19 mouse cellular contexts compared by ENCODE assay signal in the genomic region with DNA sequence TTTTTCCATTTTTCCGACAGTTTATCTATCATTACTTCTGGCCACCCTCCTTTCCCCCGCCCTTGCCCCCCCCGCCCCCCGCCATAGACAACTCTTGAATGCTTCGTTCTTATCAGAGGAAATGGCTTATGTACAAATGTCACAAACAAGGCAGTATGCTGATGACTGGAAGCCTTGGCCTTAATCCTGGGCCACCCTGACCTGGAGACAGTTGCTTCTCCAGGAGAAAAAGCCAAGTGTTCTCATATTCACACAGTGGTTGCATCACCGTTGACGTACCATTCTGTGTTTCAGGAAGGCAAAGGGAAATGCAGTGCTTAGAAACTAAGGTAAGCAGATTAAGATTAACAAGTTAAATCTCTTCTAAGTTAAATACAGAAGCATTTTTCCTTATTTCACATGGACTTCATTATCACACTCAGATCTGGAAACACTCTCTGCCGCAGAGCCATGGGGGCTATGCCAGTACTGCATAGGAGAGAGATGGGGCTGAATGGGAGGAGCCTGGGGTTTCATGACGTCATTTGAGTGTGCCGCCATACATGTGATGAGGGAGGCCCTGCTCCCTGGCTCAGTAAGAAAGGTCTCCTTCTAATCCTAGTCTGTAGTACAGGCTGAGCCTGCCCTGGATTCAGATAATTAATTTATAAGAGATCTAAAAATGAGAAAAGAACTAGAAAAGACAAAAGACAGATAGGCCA. TPM values are rescaled to one million over a fixed set of nuclear protein-coding genes. Genes with fewer than 3 reads are reported as not detected.
A peak's percentile ranks its signal among the peaks of the same experiment; 100 is the strongest.
DNase-seq lines count a peak whose midpoint lies in the region; ATAC-seq and TF ChIP-seq lines count a peak whose summit lies in the region.
"Had no signal": no experiment of that assay in that cellular context is flagged by ENCODE, and none has a peak within 500 bp of the region (broad histone marks: within the 10 kb centered on the region; RNA-seq: fewer than 3 reads in every experiment).

No protein-coding gene starts in this region.

- intact Hi-C loops in gastrocnemius, adult 2 months (cut with DNase I), result no loop called here

- H3K9ac ChIP-seq in liver, adult 2 months (ENCODE audit: low read depth, low read length), result no peak overlapping the region
- no peak overlapping the region for H3K9ac ChIP-seq in liver, embryonic 11.5 days (ENCODE audit: low read depth, low read length)
- H3K9ac ChIP-seq: forebrain, embryonic 13.5 days; limb, embryonic 13.5 days; midbrain, embryonic 12.5 days had no signal

- 51% methylated on average over 10 of the region's 10 CpGs for WGBS in liver, adult 2 months
- WGBS in liver, embryonic 11.5 days, result 72% methylated on average over 10 of the region's 10 CpGs
- 85% methylated on average over 10 of the region's 10 CpGs for whole genome bisulfite sequencing in embryonic facial prominence, embryonic 10.5 days

- H3K27me3 ChIP-seq in liver, adult 2 months (ENCODE audit: control insufficient read depth, insufficient read depth, low read length), result no peaks in the 10 kb centered on the region
- H3K27me3 ChIP-seq in liver, embryonic 11.5 days (replicated peaks; ENCODE audit: control insufficient read depth, insufficient read depth, low read length), result no peaks in the 10 kb centered on the region
- H3K27me3 ChIP-seq in embryonic facial prominence, embryonic 10.5 days (replicated peaks; ENCODE audit: low read depth, poor library complexity, severe bottlenecking), result no peaks in the 10 kb centered on the region
- H3K27me3 ChIP-seq: forebrain, embryonic 13.5 days; limb, embryonic 13.5 days; midbrain, embryonic 12.5 days had no signal

- peak overlapping the region; percentile 13; the same call in 1 of the 2 replicates for H3K27ac ChIP-seq in gastrocnemius, adult 2 months
- H3K27ac ChIP-seq in liver, adult 2 months (replicated peaks; ENCODE audit: insufficient read depth, low read depth, low read length), result no peak overlapping the region
- no peak overlapping the region for H3K27ac ChIP-seq in liver, embryonic 11.5 days (ENCODE audit: low read depth, low read length)
- H3K27ac ChIP-seq in embryonic facial prominence, embryonic 10.5 days (replicated peaks), result no peak overlapping the region
- H3K27ac ChIP-seq: forebrain, embryonic 13.5 days; limb, embryonic 13.5 days; midbrain, embryonic 12.5 days had no signal

- DNase-seq in gastrocnemius, adult 2 months, result peak; percentile 31
- no peak for DNase-seq in gastrocnemius, postnatal 4 days (ENCODE audit: low spot score in 2 of 2)
- DNase-seq in liver, adult 2 months (ENCODE audit: extremely low read depth, low read depth, low spot score), result peak; percentile 83
- no peak for DNase-seq in liver, embryonic 11.5 days (ENCODE audit: low spot score)
- DNase-seq in adrenal gland, postnatal 14 days, result peak; percentile 71
- DNase-seq in lung, postnatal 14 days, result peak; percentile 33
- DNase-seq in embryonic facial prominence, embryonic 10.5 days (ENCODE audit: low spot score), result no peak
- no peak for DNase-seq in cerebellum, adult 9-10 months
- DNase-seq: cerebellum, adult 11 months; cerebellum, postnatal 36 days; kidney, adult 18-20 months; kidney, postnatal 4 days; right cerebral cortex, adult 18-20 months; spleen, adult 18-20 months; thymus, adult 2 months had no signal

- H3K36me3 ChIP-seq in liver, adult 2 months (ENCODE audit: control insufficient read depth, insufficient read depth, low read length), result no peaks in the 10 kb centered on the region; the same call in 1 of the 2 replicates
- H3K36me3 ChIP-seq in liver, embryonic 11.5 days (ENCODE audit: control insufficient read depth, insufficient read depth, low read length), result no peaks in the 10 kb centered on the region
- peaks cover 16% of the 10 kb centered on the region for H3K36me3 ChIP-seq in embryonic facial prominence, embryonic 10.5 days (replicated peaks)
- H3K36me3 ChIP-seq: midbrain, embryonic 12.5 days had no signal

- TF ChIP-seq POLR2A in liver, adult 2 months (IDR thresholded peaks at IDR 0.05; ENCODE audit: extremely low read depth, insufficient read depth, low read length), result no peak

- H3K9me3 ChIP-seq in liver, embryonic 11.5 days (ENCODE audit: control insufficient read depth, low read length), result no peaks in the 10 kb centered on the region
- H3K9me3 ChIP-seq in embryonic facial prominence, embryonic 10.5 days, result no peaks in the 10 kb centered on the region
- H3K9me3 ChIP-seq: forebrain, embryonic 13.5 days; limb, embryonic 13.5 days; midbrain, embryonic 12.5 days had no signal

- no peak for ATAC-seq in liver, embryonic 11.5 days (replicated peaks; ENCODE audit: low FRiP score)
- ATAC-seq: forebrain, embryonic 13.5 days; hindbrain, embryonic 16.5 days had no signal

- no peak for TF ChIP-seq CTCF in gastrocnemius, adult 2 months (IDR thresholded peaks at IDR 0.05)
- TF ChIP-seq CTCF in liver, adult 2 months (IDR thresholded peaks at IDR 0.05; ENCODE audit: low read depth, low read length), result no peak

- H3K4me2 ChIP-seq in liver, embryonic 11.5 days, result no peak overlapping the region
- H3K4me2 ChIP-seq: forebrain, embryonic 13.5 days; limb, embryonic 13.5 days; midbrain, embryonic 12.5 days had no signal

- no peaks in the 10 kb centered on the region; the same call in 1 of the 2 replicates for H3K79me2 ChIP-seq in liver, adult 2 months (ENCODE audit: control insufficient read depth, insufficient read depth, low read length)

- peaks cover 12% of the 10 kb centered on the region for H3K4me1 ChIP-seq in liver, adult 2 months (ENCODE audit: control insufficient read depth, insufficient read depth, low read length)
- H3K4me1 ChIP-seq in liver, embryonic 11.5 days (replicated peaks; ENCODE audit: control insufficient read depth, insufficient read depth, low read length), result no peaks in the 10 kb centered on the region
- no peaks in the 10 kb centered on the region for H3K4me1 ChIP-seq in embryonic facial prominence, embryonic 10.5 days
- H3K4me1 ChIP-seq: forebrain, embryonic 13.5 days; midbrain, embryonic 12.5 days had no signal

- no peak overlapping the region for H3K4me3 ChIP-seq in gastrocnemius, adult 2 months
- H3K4me3 ChIP-seq in liver, adult 2 months (ENCODE audit: insufficient read depth, low read depth, low read length), result no peak overlapping the region
- H3K4me3 ChIP-seq in liver, embryonic 11.5 days (ENCODE audit: low read depth, low read length), result no peak overlapping the region
- no peak overlapping the region for H3K4me3 ChIP-seq in embryonic facial prominence, embryonic 10.5 days
- H3K4me3 ChIP-seq: forebrain, embryonic 13.5 days; limb, embryonic 13.5 days; midbrain, embryonic 12.5 days had no signal

RNA-seq across cellular contexts. Expression of a gene that starts 48.7 kb away (rescaled TPM):
- total RNA-seq in gastrocnemius, adult 2 months (2021), result 1 to 10 TPM; 1.9 to 4.0 TPM
- 10 to 100 TPM; 13.9 to 15.6 TPM for total RNA-seq in gastrocnemius, postnatal 4 days (2021)
- total RNA-seq in liver, adult 2 months (2014; rRNA removed), result 9.9 and 10.8 TPM in 2 replicates
- polyA plus RNA-seq in liver, adult 2 months (2012; rRNA removed), result 4.2 and 4.7 TPM in 2 replicates
- polyA plus RNA-seq in liver, embryonic 11.5 days (2014; fragmentation: Nextera tagmentation; extraction: Ambion mirVana), result 4.5 and 4.8 TPM in 2 replicates
- 116 and 124 TPM in 2 replicates for total RNA-seq in adrenal gland, postnatal 14 days (2021)
- 10.7 and 14.3 TPM in 2 replicates for polyA plus RNA-seq in embryonic facial prominence, embryonic 10.5 days (2016; fragmentation: Nextera tagmentation; extraction: Ambion mirVana)

Comparison
In these comparisons a context has a peak if more than half of its experiments do, and no peak if none do; other contexts are left out.
1. DNase-seq: peak in gastrocnemius, adult 2 months (single experiment), liver, adult 2 months (single experiment), adrenal gland, postnatal 14 days (single experiment) and lung, postnatal 14 days (single experiment); none in gastrocnemius, postnatal 4 days (0 of 2), liver, embryonic 11.5 days (single experiment), embryonic facial prominence, embryonic 10.5 days (single experiment) and cerebellum, adult 9-10 months (single experiment).